8 mouse cellular contexts compared by ENCODE assay signal in the genomic region with DNA sequence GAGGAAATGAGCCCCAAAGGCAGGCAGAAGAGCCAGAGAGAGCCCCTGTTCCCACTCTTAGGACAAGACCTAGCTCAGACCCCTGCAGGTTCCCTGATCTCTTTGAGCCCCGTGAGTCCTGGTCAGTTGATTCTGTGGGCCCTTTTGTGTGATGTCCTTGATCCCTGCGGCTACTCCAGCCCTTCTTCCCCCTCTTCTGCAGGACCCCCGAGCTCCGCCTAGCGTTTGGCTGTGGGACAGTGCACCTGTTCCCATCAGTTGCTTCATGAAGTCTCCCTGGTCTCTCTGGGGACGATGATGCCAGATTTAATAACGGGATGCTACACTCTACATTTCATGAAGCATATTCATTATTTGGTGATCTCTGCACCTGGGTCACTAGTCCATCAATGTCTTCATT. TPM values are rescaled to one million over a fixed set of nuclear protein-coding genes. Genes with fewer than 3 reads are reported as not detected.
DNase-seq lines count a peak whose midpoint lies in the region; ATAC-seq and TF ChIP-seq lines count a peak whose summit lies in the region.

No protein-coding gene starts in this region.

- DNase-seq in hindbrain, embryonic 10.5 days (ENCODE audit: low spot score) = peak; percentile 73
- DNase-seq in testis, postnatal 10 days (ENCODE audit: low spot score) = peak; percentile 68
- no peak for DNase-seq in testis, postnatal 14 days (ENCODE audit: low spot score)
- DNase-seq in frontal cortex, postnatal 10 days (ENCODE audit: low spot score in 2 of 2) = no peak
- DNase-seq in right cerebral cortex, postnatal 36 days (ENCODE audit: low spot score in 2 of 2) = no peak

- peak overlapping the region; percentile 50; the same call in 1 of the 2 replicates for H3K27ac ChIP-seq in hindbrain, embryonic 10.5 days
- H3K27ac ChIP-seq in hindbrain, embryonic 12.5 days = no peak overlapping the region
- no peak overlapping the region for H3K27ac ChIP-seq in small intestine, adult 2 months (ENCODE audit: insufficient read depth, low read depth, low read length)

- H3K36me3 ChIP-seq in hindbrain, embryonic 10.5 days = no peaks in the 10 kb centered on the region
- H3K36me3 ChIP-seq in hindbrain, embryonic 12.5 days = no peaks in the 10 kb centered on the region
- H3K36me3 ChIP-seq in small intestine, adult 2 months (ENCODE audit: control insufficient read depth, insufficient read depth, low read length) = no peaks in the 10 kb centered on the region

- no peak for ATAC-seq in hindbrain, embryonic 12.5 days (ENCODE audit: low FRiP score)
- ATAC-seq in granulocyte monocyte progenitor cell, adult 5-6 weeks (replicated peaks; ENCODE audit: poor library complexity, severe bottlenecking) = 0 out of 2 replicates have a peak, but pooled peaks have one; percentile 25

- H3K9ac ChIP-seq in hindbrain, embryonic 12.5 days = no peak overlapping the region

- no peak for TF ChIP-seq POLR2A in small intestine, adult 2 months (IDR thresholded peaks at IDR 0.05; ENCODE audit: low read depth, low read length)

- TF ChIP-seq CTCF in small intestine, adult 2 months (IDR thresholded peaks at IDR 0.05; ENCODE audit: extremely low read depth, insufficient read length, insufficient replicate concordance, low read depth, low read length) = peak; percentile 42; the same call in 1 of the 2 replicates

- H3K4me3 ChIP-seq in hindbrain, embryonic 10.5 days = no peak overlapping the region
- H3K4me3 ChIP-seq in hindbrain, embryonic 12.5 days = no peak overlapping the region
- no peak overlapping the region for H3K4me3 ChIP-seq in small intestine, adult 2 months (ENCODE audit: low read depth, low read length)

- H3K4me1 ChIP-seq in hindbrain, embryonic 10.5 days (replicated peaks) = peaks cover 25% of the 10 kb centered on the region
- H3K4me1 ChIP-seq in hindbrain, embryonic 12.5 days = peaks cover 11% of the 10 kb centered on the region
- peaks cover 21% of the 10 kb centered on the region for H3K4me1 ChIP-seq in small intestine, adult 2 months (ENCODE audit: control insufficient read depth, insufficient read depth, insufficient read length, low read length)

- H3K9me3 ChIP-seq in hindbrain, embryonic 10.5 days = no peaks in the 10 kb centered on the region
- no peaks in the 10 kb centered on the region for H3K9me3 ChIP-seq in hindbrain, embryonic 12.5 days (replicated peaks)

- H3K4me2 ChIP-seq in hindbrain, embryonic 12.5 days (replicated peaks) = no peak overlapping the region

- H3K27me3 ChIP-seq in hindbrain, embryonic 10.5 days (ENCODE audit: insufficient read depth, poor library complexity, severe bottlenecking) = peaks cover 44% of the 10 kb centered on the region
- peaks cover 6% of the 10 kb centered on the region; the same call in 1 of the 2 replicates for H3K27me3 ChIP-seq in hindbrain, embryonic 12.5 days
- no peaks in the 10 kb centered on the region for H3K27me3 ChIP-seq in small intestine, adult 2 months (ENCODE audit: control insufficient read depth, insufficient read depth, low read length)

- WGBS in hindbrain, embryonic 10.5 days = 6% methylated on average over 7 of the region's 7 CpGs
- 4% methylated on average over 7 of the region's 7 CpGs for WGBS in hindbrain, embryonic 12.5 days
- 36% methylated on average over 7 of the region's 7 CpGs for WGBS in small intestine, adult 2 months

RNA-seq across cellular contexts. Expression of gene Cd82, which starts 6.2 kb away (rescaled TPM):
- 6.2 and 10.3 TPM in 2 replicates for polyA plus RNA-seq in hindbrain, embryonic 10.5 days (2016; fragmentation: Nextera tagmentation; extraction: Ambion mirVana)
- 13.2 and 15.4 TPM in 2 replicates for polyA plus RNA-seq in hindbrain, embryonic 12.5 days (2016; fragmentation: Nextera tagmentation; extraction: Ambion mirVana)
- 17.7 and 22.8 TPM in 2 replicates for total RNA-seq in granulocyte monocyte progenitor cell, adult 5-6 weeks (2014; fragmentation: Nextera tagmentation)
- 11.3 and 23.5 TPM in 2 replicates for total RNA-seq in granulocyte monocyte progenitor cell, adult 5-6 weeks (2017)
- polyA plus RNA-seq in small intestine, adult 2 months (2012; rRNA removed) = 123 and 433 TPM in 2 replicates

Comparison
In these comparisons a context has a peak if more than half of its experiments do, and no peak if none do; other contexts are left out.
1. DNase-seq: peak in hindbrain, embryonic 10.5 days (single experiment) and testis, postnatal 10 days (single experiment); none in testis, postnatal 14 days (single experiment), frontal cortex, postnatal 10 days (0 of 2) and right cerebral cortex, postnatal 36 days (0 of 2).